Mouse (Mus musculus) heart, postnatal 0 days (tissue): Measurements from ENCODE around the gene Serpina11. TPM values are rescaled to one million over a fixed set of nuclear protein-coding genes. Genes with fewer than 3 reads are reported as not detected.

Experiments used
- ATAC-seq: fragments of 200-750 bp; cut with Nextera tagmentation; 2 replicates; pipeline ENCODE4 v1.8.0; 2017; ENCODE audit warnings: low read depth, moderate number of reproducible peaks, moderate library complexity; ENCODE audit not compliant: insufficient read depth
- DNase-seq: peaks from one replicate; pipeline ENCODE4 v3.0.0-alpha.2; 2016; ENCODE audit warnings: low spot score
- H3K27ac ChIP-seq: fragments of 300-500 bp; sonication (generic); 2 replicates; pipeline ENCODE4 v1.5.1; 2014; ENCODE audit warnings: low read depth, mild to moderate bottlenecking
- H3K27me3 ChIP-seq: fragments of 300-500 bp; sonication (generic); 2 replicates; pipeline ENCODE4 v1.6.1; 2014; ENCODE audit warnings: low read length, mixed read lengths; ENCODE audit not compliant: control insufficient read depth, insufficient read depth
- H3K36me3 ChIP-seq: fragments of 300-500 bp; sonication (generic); replicated peaks from 2 replicates; pipeline ENCODE4 v1.6.1; 2014; ENCODE audit warnings: low read length, mixed read lengths; ENCODE audit not compliant: control insufficient read depth, insufficient read depth
- H3K4me1 ChIP-seq: fragments of 300-500 bp; sonication (generic); 2 replicates; pipeline ENCODE4 v1.6.1; 2014; ENCODE audit warnings: antibody characterized with exemption; ENCODE audit not compliant: control insufficient read depth, insufficient read depth
- H3K4me2 ChIP-seq: fragments of 300-500 bp; sonication (generic); 2 replicates; pipeline ENCODE4 v1.6.1; 2014; ENCODE audit warnings: low read depth, mild to moderate bottlenecking, low read length, moderate library complexity
- H3K4me3 ChIP-seq: fragments of 300-500 bp; sonication (generic); 2 replicates; pipeline ENCODE4 v1.5.1; 2014; ENCODE audit warnings: low read depth, low read length
- H3K9ac ChIP-seq: fragments of 300-500 bp; sonication (generic); replicated peaks from 2 replicates; pipeline ENCODE4 v1.6.1; 2014; ENCODE audit warnings: low read depth, low read length, mixed read lengths
- H3K9me3 ChIP-seq: fragments of 300-500 bp; sonication (generic); replicated peaks from 2 replicates; pipeline ENCODE4 v1.6.1; 2016; ENCODE audit warnings: low read length; ENCODE audit not compliant: control insufficient read depth
- CTCF ChIP-seq: IDR thresholded peaks from 2 replicates; pipeline ENCODE4 v1.5.1; 2016; ENCODE audit warnings: antibody characterized with exemption, control low read depth, low read depth
- EP300 ChIP-seq: IDR thresholded peaks from 2 replicates; pipeline ENCODE4 v1.6.1; 2016; ENCODE audit warnings: antibody characterized with exemption, low read depth
- WGBS: fragments of 180-500 bp; shearing (Covaris S2); extraction: QIAGEN DNeasy Blood & Tissue Kit; methylation state at CpG from one replicate; pipeline ENCODE4 v1.1.7; 2014; 5-methylcytosine and 5-hydroxymethylcytosine counted together
- polyA plus RNA-seq: library from polyadenylated mRNA; unstranded; fragments of >200 nt; fragmentation: Nextera tagmentation; extraction: Ambion mirVana; gene quantifications from 2 replicates; pipeline ENCODE4 v1.2.1, GENCODE M21; 2015
- total RNA-seq: library from RNA; depleted of rRNA; stranded (reverse); fragments of >200 nt; gene quantifications from 2 replicates; pipeline ENCODE4 v1.2.3, GENCODE M21; 2014; ENCODE audit warnings: low replicate concordance

Gene Serpina11
- total and polyA plus RNA-seq, 2 experiments from 2014 or later, result not detected

- H3K4me1 ChIP-seq, result no peaks in the 10 kb centered on the region
- H3K9me3 ChIP-seq, result no peaks in the 10 kb centered on the region
- H3K4me3 ChIP-seq, result no peak overlapping the region
- no peak overlapping the region for H3K9ac ChIP-seq
- H3K36me3 ChIP-seq, result no peaks in the 10 kb centered on the region
- H3K4me2 ChIP-seq, result no peak overlapping the region
- no peaks in the 10 kb centered on the region for H3K27me3 ChIP-seq
- WGBS, result 49% methylated on average over 4 of the region's 4 CpGs
- DNase-seq (peak; percentile 42), ATAC-seq (no peak; the same call in 1 of the 2 replicates)
- H3K27ac ChIP-seq, result no peak overlapping the region
- no peak for TF ChIP-seq EP300
- TF ChIP-seq CTCF, result peak; percentile 55
Observed at GRCm38 (mm10) chr12:103984935-103985334, 4.8 kb downstream of the Serpina11 start.

GRCm38 (mm10) chr12:103981646-103982360, 8.0 kb downstream of the Serpina11 start:
- Histone ChIP-seq H3K4me3 (no peak overlapping the region), H3K27me3 (no peaks in the 10 kb centered on the region), H3K27ac (no peak overlapping the region), H3K4me1 (no peaks in the 10 kb centered on the region), H3K4me2 (no peak overlapping the region), H3K36me3 (no peaks in the 10 kb centered on the region), H3K9me3 (no peaks in the 10 kb centered on the region), H3K9ac (no peak overlapping the region)
- 53% methylated on average over 7 of the region's 7 CpGs for WGBS
- DNase-seq (no peak), ATAC-seq (no peak)
- TF ChIP-seq EP300 (no peak), CTCF (no peak)

DNA sequence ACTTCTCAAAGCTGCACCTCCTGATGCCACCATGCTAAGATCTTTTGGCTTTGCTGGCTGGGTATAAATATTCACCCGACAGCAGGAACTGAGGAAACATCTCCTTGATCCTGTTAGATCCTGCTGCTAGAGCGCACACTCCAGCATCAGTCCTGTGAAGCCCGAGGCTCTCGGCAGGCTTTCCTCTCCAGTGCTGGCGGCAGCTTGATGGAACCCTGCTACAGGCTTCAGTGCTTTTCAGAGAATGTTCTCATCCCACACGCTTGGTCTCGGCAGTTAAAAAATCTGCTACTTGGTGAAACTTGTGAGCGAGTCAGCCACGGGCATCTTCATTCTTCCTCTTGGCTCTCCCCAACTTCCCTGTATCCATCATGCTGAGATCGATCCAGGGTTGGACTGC, 11.5 kb downstream of the Serpina11 start:
- Histone ChIP-seq H3K4me3 (no peak overlapping the region), H3K36me3 (no peaks in the 10 kb centered on the region), H3K27ac (no peak overlapping the region), H3K9me3 (no peaks in the 10 kb centered on the region), H3K27me3 (no peaks in the 10 kb centered on the region), H3K4me1 (no peaks in the 10 kb centered on the region), H3K9ac (no peak overlapping the region), H3K4me2 (no peak overlapping the region)
- TF ChIP-seq CTCF (no peak), EP300 (no peak)
- ATAC-seq (no peak), DNase-seq (no peak)
- WGBS, result 72% methylated on average over 10 of the region's 10 CpGs

GRCm38 (mm10) chr12:103977846-103978245, 11.9 kb downstream of the Serpina11 start:
- no peaks in the 10 kb centered on the region for H3K36me3 ChIP-seq
- 36% methylated on average over 5 of the region's 5 CpGs for WGBS
- H3K4me1 ChIP-seq, result no peaks in the 10 kb centered on the region
- H3K9ac ChIP-seq, result no peak overlapping the region
- no peak; the same call in 1 of the 2 replicates for ATAC-seq
- no peaks in the 10 kb centered on the region for H3K9me3 ChIP-seq
- TF ChIP-seq CTCF, result peak; percentile 55
- no peak for TF ChIP-seq EP300
- H3K4me2 ChIP-seq, result no peak overlapping the region
- no peak for DNase-seq
- H3K27me3 ChIP-seq, result no peaks in the 10 kb centered on the region
- no peak overlapping the region for H3K4me3 ChIP-seq
- no peak overlapping the region for H3K27ac ChIP-seq

- H3K27ac ChIP-seq, result no peak overlapping the region
- no peak overlapping the region for H3K4me2 ChIP-seq
- TF ChIP-seq CTCF, result no peak
- no peak for TF ChIP-seq EP300
- H3K36me3 ChIP-seq, result no peaks in the 10 kb centered on the region
- H3K27me3 ChIP-seq, result no peaks in the 10 kb centered on the region
- ATAC-seq (no peak), DNase-seq (no peak)
- no peak overlapping the region for H3K9ac ChIP-seq
- no peaks in the 10 kb centered on the region for H3K9me3 ChIP-seq
- H3K4me3 ChIP-seq, result no peak overlapping the region
- H3K4me1 ChIP-seq, result no peaks in the 10 kb centered on the region
- 56% methylated on average over 3 of the region's 3 CpGs for WGBS
Observed at GRCm38 (mm10) chr12:103977060-103977459, 12.7 kb downstream of the Serpina11 start.

- no peak for DNase-seq
- Histone ChIP-seq H3K9ac (no peak overlapping the region), H3K27ac (no peak overlapping the region), H3K4me2 (no peak overlapping the region), H3K4me1 (no peaks in the 10 kb centered on the region), H3K36me3 (no peaks in the 10 kb centered on the region), H3K9me3 (no peaks in the 10 kb centered on the region), H3K27me3 (no peaks in the 10 kb centered on the region), H3K4me3 (no peak overlapping the region)
- no peak for TF ChIP-seq CTCF
- no peak for TF ChIP-seq EP300
- ATAC-seq, result no peak
- 83% methylated on average over 4 of the region's 4 CpGs for WGBS
Observed at GRCm38 (mm10) chr12:103971080-103971479, 18.7 kb downstream of the Serpina11 start.
